Mouse (Mus musculus): Measurements from ENCODE around the gene Gamt. TPM values are rescaled to one million over a fixed set of nuclear protein-coding genes. Genes with fewer than 3 reads are reported as not detected.
"Not testable (repeated sequence)": the region's sequence is repeated elsewhere in the genome, so short reads cannot be mapped to it uniquely, and the experiment has no call there.

Gamt gene
- total and polyA plus RNA-seq, 3 experiments = 246 to 833 (median 281) TPM

GRCm38 (mm10) chr10:80227877-80228775 lies 32.7 kb downstream of the Gamt start:
- no peak for DNase-seq

- no peak for DNase-seq
Observed at GRCm38 (mm10) chr10:80227166-80227539, 33.7 kb downstream of the Gamt start.

GRCm38 (mm10) chr10:80226416-80227165 lies 34.2 kb downstream of the Gamt start, which contains the start of gene Mum1:
Gene Mum1 (plus strand): TSS chr10:80226434.
- peak; percentile 100 for DNase-seq

GRCm38 (mm10) chr10:80226071-80226415 lies 34.8 kb downstream of the Gamt start:
- DNase-seq = no peak

GRCm38 (mm10) chr10:80223137-80223536 lies 37.7 kb downstream of the Gamt start:
- DNase-seq = not testable (repeated sequence)

- DNase-seq = no peak
Observed at GRCm38 (mm10) chr10:80220676-80221075, 40.1 kb downstream of the Gamt start.

- no peak for DNase-seq
Observed at GRCm38 (mm10) chr10:80215048-80215772, 45.6 kb downstream of the Gamt start.

- DNase-seq = not testable (repeated sequence)
Observed at GRCm38 (mm10) chr10:80211547-80212103, 49.2 kb downstream of the Gamt start.

- no peak for DNase-seq
Observed at GRCm38 (mm10) chr10:80208841-80209371, 51.9 kb downstream of the Gamt start.

GRCm38 (mm10) chr10:80208248-80208647 lies 52.6 kb downstream of the Gamt start:
- no peak for DNase-seq

Small RNA genes within 50 kb of the gene (microRNA-seq; reads per million reads assigned to microRNA genes)
- gene Mir6911 = 0.41 to 0.44 reads per million in 2 experiments

Other genes starting within 250 kb of the Gamt start
- gene Arhgap45, start 244.4 kb downstream of the Gamt start, total RNA-seq (2021) = 1 to 10 TPM; 3.9 to 6.7 TPM
- 11.0 and 14.6 TPM in 2 replicates for gene Arhgap45, start 244.4 kb downstream of the Gamt start, polyA plus RNA-seq (2012; rRNA removed)
- gene Polr2e, start 221.2 kb downstream of the Gamt start, total RNA-seq (2021) = 100 to 1,000 TPM in 1 of 2 experiments, 10 to 100 TPM in 1; 97.3 to 106 TPM
- 111 and 122 TPM in 2 replicates for gene Polr2e, start 221.2 kb downstream of the Gamt start, polyA plus RNA-seq (2012; rRNA removed)
- gene Gpx4, start 213.8 kb downstream of the Gamt start, total RNA-seq (2021) = 1,000 to 10,000 TPM; 1,287 to 1,377 TPM
- 1,827 and 2,443 TPM in 2 replicates for gene Gpx4, start 213.8 kb downstream of the Gamt start, polyA plus RNA-seq (2012; rRNA removed)
- 10 to 100 TPM; 38.5 to 59.3 TPM for gene Sbno2, start 155.4 kb downstream of the Gamt start, total RNA-seq (2021)
- gene Sbno2, start 155.4 kb downstream of the Gamt start, polyA plus RNA-seq (2012; rRNA removed) = 102 and 120 TPM in 2 replicates
- gene Stk11, start 145.2 kb downstream of the Gamt start, total RNA-seq (2021) = 100 to 1,000 TPM; 153 to 156 TPM
- gene Stk11, start 145.2 kb downstream of the Gamt start, polyA plus RNA-seq (2012; rRNA removed) = 151 and 159 TPM in 2 replicates
- 100 to 1,000 TPM; 654 to 778 TPM for gene Atp5d, start 122.4 kb downstream of the Gamt start, total RNA-seq (2021)
- 5,895 and 6,727 TPM in 2 replicates for gene Atp5d, start 122.4 kb downstream of the Gamt start, polyA plus RNA-seq (2012; rRNA removed)
- gene Cbarp, start 120.2 kb downstream of the Gamt start, total RNA-seq (2021) = 100 to 1,000 TPM in 1 of 2 experiments, 10 to 100 TPM in 1; 74.5 to 118 TPM
- 84.3 and 84.6 TPM in 2 replicates for gene Cbarp, start 120.2 kb downstream of the Gamt start, polyA plus RNA-seq (2012; rRNA removed)
- gene Midn, start 112.7 kb downstream of the Gamt start, total RNA-seq (2021) = 100 to 1,000 TPM in 1 of 2 experiments, 10 to 100 TPM in 1; 75.8 to 115 TPM
- gene Midn, start 112.7 kb downstream of the Gamt start, polyA plus RNA-seq (2012; rRNA removed) = 233 and 269 TPM in 2 replicates
- 10 to 100 TPM; 30.6 to 77.0 TPM for gene Cirbp, start 95.0 kb downstream of the Gamt start, total RNA-seq (2021)
- 108 and 152 TPM in 2 replicates for gene Cirbp, start 95.0 kb downstream of the Gamt start, polyA plus RNA-seq (2012; rRNA removed)
- gene 1600002K03Rik, start 88.1 kb downstream of the Gamt start, total RNA-seq (2021) = 10 to 100 TPM; 14.0 to 21.7 TPM
- 25.9 and 34.5 TPM in 2 replicates for gene 1600002K03Rik, start 88.1 kb downstream of the Gamt start, polyA plus RNA-seq (2012; rRNA removed)
- gene Efna2, start 81.5 kb downstream of the Gamt start, total RNA-seq (2021) = 1 to 10 TPM; 1.8 to 5.2 TPM
- gene Efna2, start 81.5 kb downstream of the Gamt start, polyA plus RNA-seq (2012; rRNA removed) = 10.2 and 15.6 TPM in 2 replicates
- gene Mum1, start 34.6 kb downstream of the Gamt start, total RNA-seq (2021) = 10 to 100 TPM; 13.5 to 24.4 TPM
- 23.0 and 24.6 TPM in 2 replicates for gene Mum1, start 34.6 kb downstream of the Gamt start, polyA plus RNA-seq (2012; rRNA removed)
- 100 to 1,000 TPM; 295 to 337 TPM for gene Ndufs7, start 11.9 kb downstream of the Gamt start, total RNA-seq (2021)
- 1,122 and 1,204 TPM in 2 replicates for gene Ndufs7, start 11.9 kb downstream of the Gamt start, polyA plus RNA-seq (2012; rRNA removed)
- 100 to 1,000 TPM in 1 of 2 experiments, 10 to 100 TPM in 1; 72.1 to 101 TPM for gene Dazap1, start 474 bp upstream of the Gamt start, total RNA-seq (2021)
- gene Dazap1, start 474 bp upstream of the Gamt start, polyA plus RNA-seq (2012; rRNA removed) = 102 and 119 TPM in 2 replicates
- 1,000 to 10,000 TPM; 1,320 to 1,332 TPM for gene Rps15, start 31.4 kb upstream of the Gamt start, total RNA-seq (2021)
- 1,020 and 1,031 TPM in 2 replicates for gene Rps15, start 31.4 kb upstream of the Gamt start, polyA plus RNA-seq (2012; rRNA removed)
- 1 to 10 TPM in 1 of 2 experiments, under 1 TPM in 1; 0.72 to 3.0 TPM for gene Apc2, start 35.0 kb upstream of the Gamt start, total RNA-seq (2021)
- gene Apc2, start 35.0 kb upstream of the Gamt start, polyA plus RNA-seq (2012; rRNA removed) = 2.5 and 4.0 TPM in 2 replicates
- gene 2310011J03Rik, start 59.5 kb upstream of the Gamt start, total RNA-seq (2021) = 10 to 100 TPM; 21.6 to 32.5 TPM
- 57.0 and 61.7 TPM in 2 replicates for gene 2310011J03Rik, start 59.5 kb upstream of the Gamt start, polyA plus RNA-seq (2012; rRNA removed)
- gene Pcsk4, start 68.5 kb upstream of the Gamt start, total RNA-seq (2021) = 1 to 10 TPM; 1.8 to 3.4 TPM
- gene Pcsk4, start 68.5 kb upstream of the Gamt start, polyA plus RNA-seq (2012; rRNA removed) = 15.9 and 19.6 TPM in 2 replicates
- 10 to 100 TPM; 11.1 to 15.6 TPM for gene Reep6, start 68.9 kb upstream of the Gamt start, total RNA-seq (2021)
- 11.3 and 15.7 TPM in 2 replicates for gene Reep6, start 68.9 kb upstream of the Gamt start, polyA plus RNA-seq (2012; rRNA removed)
- gene Adamtsl5, start 87.4 kb upstream of the Gamt start, total RNA-seq (2021) = 10 to 100 TPM in 1 of 2 experiments, 1 to 10 TPM in 1; 8.0 to 10.3 TPM
- gene Adamtsl5, start 87.4 kb upstream of the Gamt start, polyA plus RNA-seq (2012; rRNA removed) = 35.1 and 41.5 TPM in 2 replicates
- gene Plk5, start 95.4 kb upstream of the Gamt start, total RNA-seq (2021) = under 1 TPM; 0.14 to 0.45 TPM
- gene Plk5, start 95.4 kb upstream of the Gamt start, polyA plus RNA-seq (2012; rRNA removed) = 1.5 and 2.6 TPM in 2 replicates
- 10 to 100 TPM; 19.2 to 19.5 TPM for gene Mex3d, start 126.6 kb upstream of the Gamt start, total RNA-seq (2021)
- gene Mex3d, start 126.6 kb upstream of the Gamt start, polyA plus RNA-seq (2012; rRNA removed) = 60.7 and 61.5 TPM in 2 replicates
- 100 to 1,000 TPM; 125 to 146 TPM for gene Mbd3, start 138.5 kb upstream of the Gamt start, total RNA-seq (2021)
- 158 and 165 TPM in 2 replicates for gene Mbd3, start 138.5 kb upstream of the Gamt start, polyA plus RNA-seq (2012; rRNA removed)
- gene Uqcr11, start 145.8 kb upstream of the Gamt start, total RNA-seq (2021) = 1,000 to 10,000 TPM in 1 of 2 experiments, 100 to 1,000 TPM in 1; 714 to 1,027 TPM
- 2,955 and 2,958 TPM in 2 replicates for gene Uqcr11, start 145.8 kb upstream of the Gamt start, polyA plus RNA-seq (2012; rRNA removed)
- 10 to 100 TPM; 46.6 to 55.4 TPM for gene Tcf3, start 172.6 kb upstream of the Gamt start, total RNA-seq (2021)
- gene Tcf3, start 172.6 kb upstream of the Gamt start, polyA plus RNA-seq (2012; rRNA removed) = 148 and 152 TPM in 2 replicates
- gene Onecut3, start 233.8 kb upstream of the Gamt start, total RNA-seq (2021) = not detected
- gene Onecut3, start 233.8 kb upstream of the Gamt start, polyA plus RNA-seq (2012; rRNA removed) = not detected in 2 replicates